Mouse (Mus musculus) bone marrow, adult 2 months (tissue): ENCODE data around the gene Ror1.

Experiments used
- CTCF ChIP-seq: fragments of 200-500 bp; IDR thresholded peaks from 2 replicates; pipeline ENCODE4 v1.5.1; 2011; ENCODE audit warnings: low read length, control low read depth; ENCODE audit not compliant: control insufficient read depth, insufficient read depth
- POLR2A ChIP-seq: fragments of 200-500 bp; IDR thresholded peaks from 2 replicates; pipeline ENCODE4 v1.6.1; 2011; ENCODE audit warnings: low read depth, mild to moderate bottlenecking, control low read depth, low read length, borderline replicate concordance; ENCODE audit not compliant: control insufficient read depth

- TF ChIP-seq CTCF (no peak), POLR2A (no peak)
These were observed 74.6 kb downstream of the Ror1 start for GRCm38 (mm10) chr4:100170161-100170650.
